Mouse (Mus musculus): ENCODE data around the gene Capn7. TPM values are rescaled to one million over a fixed set of nuclear protein-coding genes. Genes with fewer than 3 reads are reported as not detected.
A peak's percentile ranks its signal among the peaks of the same experiment; 100 is the strongest.

Capn7 gene
- total and polyA plus RNA-seq, 3 experiments = 27.9 to 45.0 (median 33.3) TPM

DNA sequence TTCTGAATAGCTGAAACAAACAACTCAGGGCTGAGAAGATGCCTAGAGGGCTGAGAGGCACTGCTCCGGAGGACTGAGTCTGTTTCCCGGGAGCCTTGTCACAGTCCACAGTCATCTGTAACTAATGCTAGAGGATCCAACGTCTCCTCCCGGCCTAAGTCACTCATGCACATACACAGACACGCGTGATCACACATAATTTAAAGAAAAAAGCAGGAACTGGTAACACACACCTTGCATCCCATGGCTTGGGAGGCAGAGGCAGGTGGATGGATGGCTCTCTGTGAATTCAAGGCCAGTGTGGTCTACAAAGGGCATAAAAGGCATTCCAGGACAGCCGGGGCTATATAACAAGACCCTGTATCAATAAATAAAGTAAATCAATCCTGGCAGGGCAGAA is 84.5 kb downstream of the Capn7 start:
- in situ Hi-C loops (cut with MboI; ENCODE audit: low pct_ligation_motif_present, low pct_unique_long_range_greater_than_20kb, low sequenced_read_pairs) (no loop called here), dilution Hi-C loops (cut with MboI; ENCODE audit: extremely low pct_ligation_motif_present, extremely low pct_unique_long_range_greater_than_20kb, low sequenced_read_pairs) (no loop called here)
- H3K4me3 ChIP-seq (replicated peaks in 1 of 3; ENCODE audit: low read depth in 2 of 3, low read length in 2 of 3, poor library complexity in 1 of 3) = peak overlapping the region in 1 of 3 experiments; percentile 17
- DNase-seq (ENCODE audit: extremely low read depth) = no peak
- H3K9me3 ChIP-seq (replicated peaks; ENCODE audit: low read length) = peaks cover 9% of the 10 kb centered on the region
- H3K79me2 ChIP-seq (replicated peaks; ENCODE audit: control insufficient read depth, extremely low read depth, insufficient read depth, poor library complexity, severe bottlenecking) = peaks cover 69% of the 10 kb centered on the region
- H3K27ac ChIP-seq (ENCODE audit: insufficient read depth, low read depth) = peak overlapping the region; percentile 97
- no peaks in the 10 kb centered on the region for H3K27me3 ChIP-seq (replicated peaks)
- peaks cover 18 to 81% of the 10 kb centered on the region in 2 experiments for H3K36me3 ChIP-seq (replicated peaks in 1 of 2; ENCODE audit: control insufficient read depth in 1 of 2, insufficient read depth in 1 of 2, low read length in 1 of 2)
- H3K9ac ChIP-seq (ENCODE audit: insufficient read depth, low read depth) = peak overlapping the region; percentile 15
- peak overlapping the region; percentile 60 for H3K4me2 ChIP-seq (ENCODE audit: insufficient read depth, low read depth, poor library complexity, severe bottlenecking)
- TF ChIP-seq GABPA (IDR thresholded peaks at IDR 0.05; ENCODE audit: insufficient replicate concordance, low read depth, low read length) (no peak), BHLHE40 (IDR thresholded peaks at IDR 0.05; ENCODE audit: low read depth, low read length) (peak; percentile 27; the same call in 1 of the 2 replicates)
- peaks cover 53 to 93% of the 10 kb centered on the region in 2 experiments for H3K4me1 ChIP-seq (ENCODE audit: control insufficient read depth in 1 of 2, insufficient read depth in 2 of 2)

Other genes with a start within 250 kb of the Capn7 start
- 38.0 and 45.8 TPM in 2 replicates for gene Smim4, start 207.7 kb upstream of the Capn7 start, total RNA-seq (2012; rRNA removed)
- gene Smim4, start 207.7 kb upstream of the Capn7 start, total RNA-seq (2014; rRNA removed) = 13.5 and 19.1 TPM in 2 replicates
- gene Smim4, start 207.7 kb upstream of the Capn7 start, polyA plus RNA-seq (2012; ENCODE audit: insufficient read length, low read depth) = 24.0 and 26.1 TPM in 2 replicates
- gene Nt5dc2, start 205.6 kb upstream of the Capn7 start, total RNA-seq (2012; rRNA removed) = 41.6 and 52.5 TPM in 2 replicates
- 2.9 and 4.0 TPM in 2 replicates for gene Nt5dc2, start 205.6 kb upstream of the Capn7 start, total RNA-seq (2014; rRNA removed)
- gene Nt5dc2, start 205.6 kb upstream of the Capn7 start, polyA plus RNA-seq (2012; ENCODE audit: insufficient read length, low read depth) = 3.3 and 5.7 TPM in 2 replicates
- 3.9 and 4.4 TPM in 2 replicates for gene Stab1, start 168.0 kb upstream of the Capn7 start, total RNA-seq (2012; rRNA removed)
- gene Stab1, start 168.0 kb upstream of the Capn7 start, total RNA-seq (2014; rRNA removed) = 4.6 and 5.8 TPM in 2 replicates
- gene Stab1, start 168.0 kb upstream of the Capn7 start, polyA plus RNA-seq (2012; ENCODE audit: insufficient read length, low read depth) = 11.2 TPM in 2 replicates
- gene Tnnc1, start 128.3 kb upstream of the Capn7 start, total RNA-seq (2012; rRNA removed) = 0.25 and 0.29 TPM in 2 replicates
- gene Tnnc1, start 128.3 kb upstream of the Capn7 start, total RNA-seq (2014; rRNA removed) = 0.63 and 0.86 TPM in 2 replicates
- 0.66 and 1.0 TPM in 2 replicates for gene Tnnc1, start 128.3 kb upstream of the Capn7 start, polyA plus RNA-seq (2012; ENCODE audit: insufficient read length, low read depth)
- 76.1 and 85.2 TPM in 2 replicates for gene Nisch, start 119.7 kb upstream of the Capn7 start, total RNA-seq (2012; rRNA removed)
- gene Nisch, start 119.7 kb upstream of the Capn7 start, total RNA-seq (2014; rRNA removed) = 43.1 and 46.3 TPM in 2 replicates
- gene Nisch, start 119.7 kb upstream of the Capn7 start, polyA plus RNA-seq (2012; ENCODE audit: insufficient read length, low read depth) = 149 and 180 TPM in 2 replicates
- 1.0 and 1.1 TPM in 2 replicates for gene Sema3g, start 118.8 kb upstream of the Capn7 start, total RNA-seq (2012; rRNA removed)
- 0.36 and 0.47 TPM in 2 replicates for gene Sema3g, start 118.8 kb upstream of the Capn7 start, total RNA-seq (2014; rRNA removed)
- gene Sema3g, start 118.8 kb upstream of the Capn7 start, polyA plus RNA-seq (2012; ENCODE audit: insufficient read length, low read depth) = 0.93 and 0.94 TPM in 2 replicates
- 11.1 and 13.9 TPM in 2 replicates for gene Phf7, start 85.3 kb upstream of the Capn7 start, total RNA-seq (2012; rRNA removed)
- 13.5 and 14.3 TPM in 2 replicates for gene Phf7, start 85.3 kb upstream of the Capn7 start, total RNA-seq (2014; rRNA removed)
- gene Phf7, start 85.3 kb upstream of the Capn7 start, polyA plus RNA-seq (2012; ENCODE audit: insufficient read length, low read depth) = 10.0 and 12.5 TPM in 2 replicates
- gene Bap1, start 85.2 kb upstream of the Capn7 start, total RNA-seq (2012; rRNA removed) = 56.6 and 58.0 TPM in 2 replicates
- 61.8 and 62.0 TPM in 2 replicates for gene Bap1, start 85.2 kb upstream of the Capn7 start, total RNA-seq (2014; rRNA removed)
- gene Bap1, start 85.2 kb upstream of the Capn7 start, polyA plus RNA-seq (2012; ENCODE audit: insufficient read length, low read depth) = 87.7 and 100 TPM in 2 replicates
- gene Dnah1, start 12.7 kb upstream of the Capn7 start, total RNA-seq (2012; rRNA removed) = 0.04 and 0.08 TPM in 2 replicates
- 0.04 TPM in 2 replicates for gene Dnah1, start 12.7 kb upstream of the Capn7 start, total RNA-seq (2014; rRNA removed)
- 0.06 and 0.08 TPM in 2 replicates for gene Dnah1, start 12.7 kb upstream of the Capn7 start, polyA plus RNA-seq (2012; ENCODE audit: insufficient read length, low read depth)
- gene Sh3bp5, start 99.4 kb downstream of the Capn7 start, total RNA-seq (2012; rRNA removed) = 50.2 and 64.6 TPM in 2 replicates
- gene Sh3bp5, start 99.4 kb downstream of the Capn7 start, total RNA-seq (2014; rRNA removed) = 53.0 and 57.4 TPM in 2 replicates
- 158 and 164 TPM in 2 replicates for gene Sh3bp5, start 99.4 kb downstream of the Capn7 start, polyA plus RNA-seq (2012; ENCODE audit: insufficient read length, low read depth)
- gene Eaf1, start 157.8 kb downstream of the Capn7 start, total RNA-seq (2012; rRNA removed) = 25.2 and 29.1 TPM in 2 replicates
- 27.5 and 29.4 TPM in 2 replicates for gene Eaf1, start 157.8 kb downstream of the Capn7 start, total RNA-seq (2014; rRNA removed)
- gene Eaf1, start 157.8 kb downstream of the Capn7 start, polyA plus RNA-seq (2012; ENCODE audit: insufficient read length, low read depth) = 38.7 and 39.9 TPM in 2 replicates
- gene Mettl6, start 158.4 kb downstream of the Capn7 start, total RNA-seq (2012; rRNA removed) = 36.2 and 38.2 TPM in 2 replicates
- gene Mettl6, start 158.4 kb downstream of the Capn7 start, total RNA-seq (2014; rRNA removed) = 122 and 142 TPM in 2 replicates
- gene Mettl6, start 158.4 kb downstream of the Capn7 start, polyA plus RNA-seq (2012; ENCODE audit: insufficient read length, low read depth) = 63.2 and 69.8 TPM in 2 replicates